8 mouse cellular contexts compared by ENCODE assay signal in the genomic region with DNA sequence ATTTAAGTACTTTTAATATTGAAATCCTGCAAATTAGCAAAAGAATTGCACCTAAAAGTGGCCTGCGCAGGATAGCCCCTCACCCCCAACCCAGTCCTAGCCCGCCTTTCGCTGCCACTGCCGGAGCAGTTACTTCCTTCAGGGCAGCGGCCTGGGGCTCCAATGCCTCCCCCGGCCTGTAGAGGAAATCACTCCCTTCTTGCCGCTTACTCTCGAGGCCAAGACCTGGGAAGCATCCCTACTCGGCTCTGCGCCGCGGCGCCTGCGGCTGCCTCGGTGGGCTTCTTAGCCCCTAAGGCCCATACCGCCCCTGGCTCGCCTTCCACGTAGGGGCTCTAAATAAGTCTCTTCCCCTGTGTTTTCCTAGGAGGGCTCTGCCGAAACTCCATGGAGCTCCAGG. TPM values are rescaled to one million over a fixed set of nuclear protein-coding genes. Genes with fewer than 3 reads are reported as not detected.
DNase-seq lines count a peak whose midpoint lies in the region; ATAC-seq lines count a peak whose summit lies in the region.

No protein-coding gene starts in this region.

- H3K4me3 ChIP-seq in heart, embryonic 12.5 days, result peak overlapping the region; percentile 68
- H3K4me3 ChIP-seq in forebrain, embryonic 14.5 days (ENCODE audit: low read depth, low read length), result peak overlapping the region; percentile 70
- peak overlapping the region; percentile 64 for H3K4me3 ChIP-seq in limb, embryonic 11.5 days (ENCODE audit: low read depth, low read length)

- 8% methylated on average over 19 of the region's 19 CpGs for WGBS in heart, embryonic 12.5 days
- 2% methylated on average over 19 of the region's 19 CpGs for WGBS in forebrain, embryonic 14.5 days
- WGBS in limb, embryonic 11.5 days, result 2% methylated on average over 19 of the region's 19 CpGs

- peak overlapping the region; percentile 98 for H3K27ac ChIP-seq in heart, embryonic 12.5 days (ENCODE audit: poor library complexity, severe bottlenecking)
- peak overlapping the region; percentile 99 for H3K27ac ChIP-seq in forebrain, embryonic 14.5 days (ENCODE audit: low read depth, low read length)
- no peak overlapping the region for H3K27ac ChIP-seq in limb, embryonic 11.5 days (replicated peaks; ENCODE audit: low read depth, low read length)

- H3K27me3 ChIP-seq in heart, embryonic 12.5 days (replicated peaks), result no peaks in the 10 kb centered on the region
- H3K27me3 ChIP-seq in forebrain, embryonic 14.5 days (replicated peaks; ENCODE audit: control insufficient read depth, insufficient read depth, low read length), result no peaks in the 10 kb centered on the region
- no peaks in the 10 kb centered on the region for H3K27me3 ChIP-seq in limb, embryonic 11.5 days (ENCODE audit: control insufficient read depth, insufficient read depth, low read length)

- H3K9ac ChIP-seq in heart, embryonic 12.5 days, result peak overlapping the region; percentile 95
- peak overlapping the region; percentile 99 for H3K9ac ChIP-seq in forebrain, embryonic 14.5 days (ENCODE audit: low read length)
- peak overlapping the region; percentile 90 for H3K9ac ChIP-seq in limb, embryonic 11.5 days (ENCODE audit: low read length)

- no peaks in the 10 kb centered on the region for H3K9me3 ChIP-seq in heart, embryonic 12.5 days (replicated peaks)
- H3K9me3 ChIP-seq in forebrain, embryonic 14.5 days (replicated peaks; ENCODE audit: control insufficient read depth, low read length), result no peaks in the 10 kb centered on the region
- no peaks in the 10 kb centered on the region for H3K9me3 ChIP-seq in limb, embryonic 11.5 days (ENCODE audit: control insufficient read depth, low read length)

- H3K4me1 ChIP-seq in heart, embryonic 12.5 days (replicated peaks), result peaks cover 53% of the 10 kb centered on the region
- peaks cover 22% of the 10 kb centered on the region for H3K4me1 ChIP-seq in forebrain, embryonic 14.5 days (ENCODE audit: control insufficient read depth, insufficient read depth, low read length)
- H3K4me1 ChIP-seq in limb, embryonic 11.5 days (ENCODE audit: control insufficient read depth, insufficient read depth, low read length), result peaks cover 17% of the 10 kb centered on the region; the same call in 1 of the 2 replicates

- H3K36me3 ChIP-seq in heart, embryonic 12.5 days, result peaks cover 33% of the 10 kb centered on the region
- H3K36me3 ChIP-seq in forebrain, embryonic 14.5 days (ENCODE audit: control insufficient read depth, insufficient read depth, low read length), result peaks cover 35% of the 10 kb centered on the region
- H3K36me3 ChIP-seq in limb, embryonic 11.5 days (ENCODE audit: control insufficient read depth, insufficient read depth, low read length), result no peaks in the 10 kb centered on the region

- ATAC-seq in heart, embryonic 12.5 days (ENCODE audit: insufficient number of reproducible peaks, low FRiP score), result no peak
- no peak for ATAC-seq in forebrain, embryonic 14.5 days
- ATAC-seq in limb, embryonic 11.5 days (ENCODE audit: insufficient number of reproducible peaks, low FRiP score, low TSS enrichment, low read depth), result no peak

- no peak for DNase-seq in heart, adult 8-10 months (ENCODE audit: low spot score)
- DNase-seq in forebrain, embryonic 14.5 days (ENCODE audit: low spot score), result peak; percentile 45
- peak; percentile 62 for DNase-seq in limb, embryonic 11.5 days (ENCODE audit: low spot score)
- DNase-seq in neural tube, embryonic 10.5 days (ENCODE audit: extremely low spot score, low spot score), result peak; percentile 66
- no peak for DNase-seq in thymus, postnatal 0 days (ENCODE audit: low spot score)
- DNase-seq in cerebellum, adult 11 months, result no peak
- no peak for DNase-seq in cerebellum, adult 18-20 months

- peak overlapping the region; percentile 99 for H3K4me2 ChIP-seq in heart, embryonic 12.5 days
- H3K4me2 ChIP-seq in forebrain, embryonic 14.5 days (ENCODE audit: low read length), result peak overlapping the region; percentile 84
- H3K4me2 ChIP-seq in limb, embryonic 11.5 days (ENCODE audit: low read depth, severe bottlenecking), result peak overlapping the region; percentile 89

RNA-seq across cellular contexts. Expression of a gene that starts 5.4 kb away (rescaled TPM):
- 49.9 and 52.9 TPM in 2 replicates for polyA plus RNA-seq in heart, embryonic 12.5 days (2016; fragmentation: Nextera tagmentation; extraction: Ambion mirVana)
- 10 to 100 TPM; 24.2 to 31.6 (median 28.8) TPM for total RNA-seq in heart, adult 8-10 months (2022)
- 99.1 and 114 TPM in 2 replicates for polyA plus RNA-seq in forebrain, embryonic 14.5 days (2014; fragmentation: Nextera tagmentation; extraction: Ambion mirVana)
- polyA plus RNA-seq in limb, embryonic 11.5 days (2014; fragmentation: Nextera tagmentation; extraction: Ambion mirVana), result 51.4 and 53.9 TPM in 2 replicates
- 8.2 TPM in 2 replicates for polyA plus RNA-seq in thymus, postnatal 0 days (2015; fragmentation: Nextera tagmentation; extraction: Ambion mirVana)

Comparison
In these comparisons a context has a peak if more than half of its experiments do, and no peak if none do; other contexts are left out.
1. DNase-seq: peak in forebrain, embryonic 14.5 days (single experiment), limb, embryonic 11.5 days (single experiment) and neural tube, embryonic 10.5 days (single experiment); none in heart, adult 8-10 months (single experiment), thymus, postnatal 0 days (single experiment), cerebellum, adult 11 months (single experiment) and cerebellum, adult 18-20 months (0 of 2).
2. Peak in every context shown above with its lines, with median percentiles within 50 percentile points of each other: H3K4me2 ChIP-seq, H3K4me3 ChIP-seq and H3K9ac ChIP-seq.